Mouse (Mus musculus) ES-Bruce4 (cell line): ENCODE data around the gene Pik3cd.

ENCODE experiments used
- CTCF ChIP-seq: IDR thresholded peaks from one replicate; pipeline ENCODE4 v1.8.1; 2011; ENCODE audit warnings: low read depth, low read length
- EP300 ChIP-seq: IDR thresholded peaks from 2 replicates; pipeline ENCODE4 v1.6.1; 2011; ENCODE audit warnings: low read depth, low read length; ENCODE audit not compliant: insufficient read depth

- TF ChIP-seq CTCF (no peak), EP300 (no peak)
Measured at GRCm38 (mm10) chr4:149623711-149624110, 78.7 kb downstream of the Pik3cd start.
